12 mouse cellular contexts compared by ENCODE assay signal in the genomic region with DNA sequence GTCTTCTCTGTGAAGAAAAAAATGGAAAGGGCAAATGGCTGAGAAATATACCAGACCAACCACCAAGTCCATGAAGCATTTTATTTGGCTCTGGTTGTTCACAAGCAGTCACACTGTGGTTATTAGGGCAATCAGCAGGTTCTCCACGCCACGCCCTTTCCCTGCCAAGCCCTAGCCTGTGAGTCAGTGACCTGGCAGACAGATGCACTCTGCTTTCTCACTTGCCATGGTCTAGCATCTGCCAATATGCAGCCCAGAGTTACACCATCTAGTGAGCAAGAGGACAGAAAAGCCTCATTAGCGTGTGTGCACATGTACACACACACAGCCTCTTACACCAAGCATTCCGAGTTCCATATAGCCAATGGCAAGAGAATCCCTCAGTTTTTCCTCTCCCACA. TPM values are rescaled to one million over a fixed set of nuclear protein-coding genes. Genes with fewer than 3 reads are reported as not detected.
DNase-seq lines count a peak whose midpoint lies in the region; ATAC-seq lines count a peak whose summit lies in the region.
"Had no signal": no experiment of that assay in that cellular context is flagged by ENCODE, and none has a peak within 500 bp of the region (broad histone marks: within the 10 kb centered on the region; RNA-seq: fewer than 3 reads in every experiment).

No protein-coding gene starts in this region.

- DNase-seq in heart, postnatal 10 days = peak; percentile 47 to 60
- no peak for DNase-seq in heart, postnatal 25 days (ENCODE audit: low spot score)
- peak; percentile 79 for DNase-seq in 3134 (ENCODE audit: extremely low read depth, insufficient read length, low spot score)
- DNase-seq in MN1 (ENCODE audit: low spot score) = peak; percentile 92
- no peak for DNase-seq in left cerebral cortex, adult 8-10 months (ENCODE audit: low spot score in 2 of 2)
- DNase-seq in ovary, postnatal 36 days (ENCODE audit: low spot score) = no peak
- DNase-seq: lung, adult 2 months; right cerebral cortex, postnatal 14 days; thymus, postnatal 4 days had no signal

- ATAC-seq in erythroid progenitor cell, adult 5-6 weeks (replicated peaks; ENCODE audit: low FRiP score, poor library complexity, severe bottlenecking) = peak; percentile 68
- ATAC-seq in inflammation-experienced regulatory T-cells, adult 6 months = no peak
- ATAC-seq: forebrain, embryonic 16.5 days had no signal

- intact Hi-C loops in heart, postnatal 10 days (cut with DNase I) = loop anchor here (10.0 kb wide), 1 partner anchor 289 kb away; no protein-coding TSS in a partner anchor
- intact Hi-C loops in heart, postnatal 25 days (cut with DNase I) = loop anchor here (10.0 kb wide), 1 partner anchor 299 kb away; no protein-coding TSS in a partner anchor

RNA-seq across cellular contexts. Expression of a gene that starts 57.6 kb away (rescaled TPM):
- total RNA-seq in heart, postnatal 10 days (2021) = under 1 TPM in 1 of 2 experiments, not detected in 1; 0.10 TPM
- total RNA-seq in heart, postnatal 25 days (2021) = not detected
- not detected in 2 replicates for total RNA-seq in erythroid progenitor cell, adult 5-6 weeks (2015; ENCODE audit: low replicate concordance)
- total RNA-seq in erythroid progenitor cell, adult 5-6 weeks (2017; ENCODE audit: low replicate concordance) = not detected in 2 replicates
- total RNA-seq in left cerebral cortex, adult 8-10 months (2022) = 1 to 10 TPM in 3 of 4 experiments, under 1 TPM in 1; 0.62 to 1.2 (median 1.1) TPM
- polyA plus RNA-seq in inflammation-experienced regulatory T-cells, adult 6 months (2017; shearing (Covaris generic)) = under 1 TPM in 2 of 3 experiments, not detected in 1; 0.67 to 0.81 TPM

Comparison
In these comparisons a context has a peak if more than half of its experiments do, and no peak if none do; other contexts are left out.
1. DNase-seq: peak in heart, postnatal 10 days (2 of 2), 3134 (single experiment) and MN1 (single experiment); none in heart, postnatal 25 days (single experiment), left cerebral cortex, adult 8-10 months (0 of 2) and ovary, postnatal 36 days (single experiment).